Mouse (Mus musculus) hindbrain, embryonic 11.5 days (tissue): ENCODE measurements around the gene Smim20. TPM values are rescaled to one million over a fixed set of nuclear protein-coding genes. Genes with fewer than 3 reads are reported as not detected.

Experiments
- ATAC-seq: fragments of 200-750 bp; cut with Nextera tagmentation; 2 replicates; pipeline ENCODE4 v1.8.0; 2017; ENCODE audit warnings: mild to moderate bottlenecking, moderate TSS enrichment, moderate library complexity; ENCODE audit not compliant: low FRiP score
- DNase-seq: peaks from one replicate; pipeline ENCODE4 v3.0.0-alpha.2; 2015; ENCODE audit warnings: low spot score
- H3K27ac ChIP-seq: fragments of 300-500 bp; sonication (generic); 2 replicates; pipeline ENCODE4 v1.5.1; 2014; ENCODE audit warnings: mild to moderate bottlenecking, low read depth, low read length
- H3K27me3 ChIP-seq: fragments of 300-500 bp; sonication (generic); 2 replicates; pipeline ENCODE4 v1.6.1; 2014; ENCODE audit warnings: mild to moderate bottlenecking, low read length, moderate library complexity, mixed read lengths; ENCODE audit not compliant: control insufficient read depth, insufficient read depth
- H3K36me3 ChIP-seq: fragments of 300-500 bp; sonication (generic); 2 replicates; pipeline ENCODE4 v1.6.1; 2014; ENCODE audit warnings: mild to moderate bottlenecking, low read length, moderate library complexity, mixed read lengths; ENCODE audit not compliant: control insufficient read depth, insufficient read depth
- H3K4me1 ChIP-seq: fragments of 300-500 bp; sonication (generic); replicated peaks from 2 replicates; pipeline ENCODE4 v1.6.1; 2014; ENCODE audit warnings: low read length, mixed read lengths; ENCODE audit not compliant: control insufficient read depth, insufficient read depth
- H3K4me2 ChIP-seq: fragments of 300-500 bp; sonication (generic); replicated peaks from 2 replicates; pipeline ENCODE4 v1.6.1; 2014; ENCODE audit warnings: mild to moderate bottlenecking, low read depth, low read length
- H3K4me3 ChIP-seq: fragments of 300-500 bp; sonication (generic); 2 replicates; pipeline ENCODE4 v1.5.1; 2014; ENCODE audit warnings: low read depth, low read length
- H3K9ac ChIP-seq: fragments of 300-500 bp; sonication (generic); 2 replicates; pipeline ENCODE4 v1.6.1; 2014; ENCODE audit warnings: low read depth, low read length
- H3K9me3 ChIP-seq: fragments of 300-500 bp; sonication (generic); 2 replicates; pipeline ENCODE4 v1.6.1; 2016; ENCODE audit warnings: low read length; ENCODE audit not compliant: control insufficient read depth
- WGBS: fragments of 180-500 bp; shearing (Covaris S2); extraction: QIAGEN DNeasy Blood & Tissue Kit; methylation state at CpG from one replicate; pipeline ENCODE4 v1.1.7; 2014; 5-methylcytosine and 5-hydroxymethylcytosine counted together
- polyA plus RNA-seq: library from polyadenylated mRNA; unstranded; fragments of >200 nt; fragmentation: Nextera tagmentation; extraction: Ambion mirVana; gene quantifications from 2 replicates; pipeline ENCODE4 v1.2.1, GENCODE M21; 2014

The Smim20 gene
- polyA plus RNA-seq: 66.3 and 69.2 TPM in 2 replicates

DNA sequence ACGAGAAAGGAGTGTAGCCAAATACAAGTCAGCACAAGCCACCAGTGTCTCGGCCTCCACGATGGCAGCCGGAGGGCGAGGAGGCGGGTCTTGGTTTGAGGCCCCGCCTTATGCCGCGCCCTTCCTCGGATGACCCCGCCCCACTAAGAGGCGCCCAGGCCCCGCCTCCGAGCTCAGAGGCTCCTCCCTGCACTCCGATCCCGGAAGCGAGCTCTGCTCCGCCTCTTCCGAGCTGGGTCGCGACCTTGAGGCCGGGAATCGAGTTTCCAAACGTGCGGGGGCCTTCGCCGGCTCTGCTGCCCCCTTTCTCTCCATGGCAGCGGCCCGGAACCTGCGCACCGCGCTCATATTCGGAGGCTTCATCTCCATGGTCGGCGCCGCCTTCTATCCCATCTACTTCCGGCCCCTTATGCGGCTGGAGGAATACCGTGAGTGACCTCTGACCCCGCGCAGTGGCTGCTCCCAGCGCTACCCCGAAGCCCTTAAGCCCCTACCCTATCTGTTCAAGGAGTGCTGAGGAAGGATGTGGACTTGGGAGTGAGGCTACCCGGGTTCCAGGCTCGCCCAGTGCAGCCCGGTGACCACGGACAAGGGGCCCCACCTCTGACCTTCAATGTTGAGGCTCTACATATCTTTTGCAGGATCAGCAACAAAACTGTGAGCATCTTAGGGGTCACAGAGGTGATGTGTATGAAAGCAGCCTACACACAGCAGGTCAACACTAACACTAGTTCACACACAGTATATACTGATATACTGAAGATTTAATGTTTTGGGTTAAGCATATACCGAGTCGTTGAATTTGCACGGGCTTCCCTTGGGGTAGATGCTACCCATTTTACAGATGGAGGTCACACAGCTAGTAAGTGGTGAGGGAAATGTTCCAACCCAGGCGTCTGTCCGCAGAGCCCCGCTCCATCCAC lies at the start of gene Smim20:
Gene Smim20, plus strand, starts transcription at position 153 of the 923 bp plus-strand sequence.
- no peaks in the 10 kb centered on the region; the same call in 1 of the 2 replicates for H3K4me1 ChIP-seq
- 11% methylated on average over 52 of the region's 53 CpGs for WGBS
- peak within 1 kb of the TSS; percentile 69 for H3K4me2 ChIP-seq
- DNase-seq (peak; percentile 91), ATAC-seq (peak; percentile 94)
- H3K9me3 ChIP-seq: no peaks in the 10 kb centered on the region
- H3K4me3 ChIP-seq: peak within 1 kb of the TSS; percentile 50
- peak within 1 kb of the TSS; percentile 32 for H3K27ac ChIP-seq
- H3K36me3 ChIP-seq: no peaks in the 10 kb centered on the region
- H3K27me3 ChIP-seq: no peaks in the 10 kb centered on the region
- H3K9ac ChIP-seq: peak within 1 kb of the TSS; percentile 60

DNA sequence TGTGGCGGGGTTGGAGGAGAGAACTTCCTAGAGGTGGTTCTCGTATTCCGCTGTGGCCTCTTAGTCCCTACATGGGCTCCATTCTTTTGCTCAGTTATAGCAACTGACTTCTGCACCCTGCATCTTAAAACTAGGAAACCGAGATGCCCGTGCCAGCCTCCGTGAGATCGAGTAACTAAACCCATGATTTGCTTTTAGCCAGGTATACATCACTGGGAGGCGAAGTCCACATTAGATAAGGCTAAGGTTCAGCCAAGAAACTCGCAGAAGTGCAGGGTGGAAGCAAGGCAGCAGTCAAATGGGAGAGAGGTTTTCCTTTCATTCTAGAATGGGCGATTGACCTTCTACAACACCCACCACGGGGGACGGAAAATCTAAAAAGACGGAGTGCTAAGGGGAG lies 41.4 kb upstream of the Smim20 start:
- Histone ChIP-seq H3K9ac (no peak overlapping the region), H3K9me3 (no peaks in the 10 kb centered on the region)
- 91% methylated on average over 13 of the region's 13 CpGs for WGBS

DNA sequence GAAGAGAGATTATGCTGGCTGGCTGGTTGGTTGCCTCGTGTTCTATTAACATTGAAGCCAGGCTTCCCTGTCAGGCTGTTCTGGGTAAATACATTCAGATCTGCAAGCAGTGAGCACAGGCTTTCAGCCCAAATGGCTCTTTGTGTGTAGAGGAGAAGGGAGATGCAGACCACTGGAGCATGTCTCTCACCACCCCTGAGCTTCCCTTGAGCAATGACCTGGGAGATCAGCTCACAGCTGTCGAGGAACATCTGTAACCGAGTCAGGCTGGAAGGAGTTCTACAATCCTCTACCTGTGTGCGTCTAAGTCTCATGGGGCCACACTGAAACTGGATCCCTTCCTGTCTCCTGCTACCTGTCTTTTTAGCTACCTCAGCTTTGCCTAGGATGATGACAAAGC lies 36.3 kb upstream of the Smim20 start:
- no peak overlapping the region for H3K4me3 ChIP-seq
- no peak overlapping the region for H3K9ac ChIP-seq
- ATAC-seq (no peak), DNase-seq (no peak)
- H3K27me3 ChIP-seq: no peaks in the 10 kb centered on the region
- H3K9me3 ChIP-seq: no peaks in the 10 kb centered on the region
- no peaks in the 10 kb centered on the region for H3K36me3 ChIP-seq
- H3K27ac ChIP-seq: no peak overlapping the region
- H3K4me1 ChIP-seq: no peaks in the 10 kb centered on the region; the same call in 1 of the 2 replicates
- WGBS: 63% methylated on average over 4 of the region's 4 CpGs
- no peak overlapping the region for H3K4me2 ChIP-seq

More for the DNA sequence above, 41.4 kb upstream of the Smim20 start:
- Histone ChIP-seq H3K4me3 (no peak overlapping the region), H3K4me1 (no peaks in the 10 kb centered on the region), H3K27me3 (no peaks in the 10 kb centered on the region), H3K4me2 (no peak overlapping the region), H3K27ac (no peak overlapping the region), H3K36me3 (no peaks in the 10 kb centered on the region)
- DNase-seq: no peak
- ATAC-seq: no peak

DNA sequence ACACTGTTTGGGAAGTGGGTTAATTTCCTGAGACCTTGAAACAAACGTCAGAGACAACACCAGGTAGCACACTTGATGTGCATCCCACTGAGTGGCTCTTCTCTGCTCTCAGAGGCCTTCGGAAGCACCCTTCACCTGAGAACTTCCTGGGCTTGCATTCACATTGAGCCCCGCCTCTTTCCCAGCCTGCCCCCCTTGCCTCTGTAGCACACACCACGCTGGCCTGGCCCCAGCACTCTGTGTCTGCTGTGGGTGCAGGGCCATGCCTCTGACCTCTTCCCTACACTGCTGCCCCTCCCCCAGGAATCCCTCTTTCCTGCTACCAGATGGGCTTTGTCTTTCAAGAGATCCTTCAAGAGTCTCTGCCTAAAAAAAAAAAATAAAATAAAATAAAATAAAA lies 31.3 kb upstream of the Smim20 start:
- DNase-seq (no peak), ATAC-seq (peak; percentile 66; the same call in 1 of the 2 replicates)
- H3K9ac ChIP-seq: no peak overlapping the region
- no peaks in the 10 kb centered on the region for H3K27me3 ChIP-seq
- no peaks in the 10 kb centered on the region for H3K36me3 ChIP-seq
- H3K27ac ChIP-seq: no peak overlapping the region
- H3K4me2 ChIP-seq: no peak overlapping the region
- no peaks in the 10 kb centered on the region; the same call in 1 of the 2 replicates for H3K4me1 ChIP-seq
- H3K4me3 ChIP-seq: no peak overlapping the region
- no peaks in the 10 kb centered on the region for H3K9me3 ChIP-seq
- 10% methylated on average over 4 of the region's 4 CpGs for WGBS

DNA sequence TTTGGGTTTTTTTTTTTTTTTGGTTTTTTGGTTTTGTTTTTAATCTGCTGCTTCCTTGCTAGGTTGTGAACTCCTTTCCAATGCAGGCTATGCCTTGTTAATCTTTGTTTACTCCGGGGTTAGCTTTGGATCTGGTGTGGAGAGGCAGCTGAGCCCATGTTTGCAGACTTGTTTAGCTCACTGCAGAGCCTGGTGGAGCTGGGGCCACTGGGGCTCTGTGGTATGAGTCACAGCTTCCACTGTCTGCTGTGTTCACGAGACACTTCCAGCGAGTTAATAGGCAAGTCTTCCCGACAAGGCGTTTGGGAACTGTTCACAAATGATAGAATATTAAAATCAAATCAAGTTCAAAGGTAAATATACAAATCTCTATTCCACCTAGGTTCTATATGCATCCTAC lies 30.7 kb upstream of the Smim20 start:
- Histone ChIP-seq H3K4me3 (no peak overlapping the region), H3K4me1 (no peaks in the 10 kb centered on the region; the same call in 1 of the 2 replicates), H3K4me2 (no peak overlapping the region), H3K9me3 (no peaks in the 10 kb centered on the region), H3K27ac (no peak overlapping the region), H3K36me3 (no peaks in the 10 kb centered on the region), H3K9ac (no peak overlapping the region), H3K27me3 (no peaks in the 10 kb centered on the region)
- 60% methylated on average over 5 of the region's 5 CpGs for WGBS
- ATAC-seq (no peak), DNase-seq (no peak)

DNA sequence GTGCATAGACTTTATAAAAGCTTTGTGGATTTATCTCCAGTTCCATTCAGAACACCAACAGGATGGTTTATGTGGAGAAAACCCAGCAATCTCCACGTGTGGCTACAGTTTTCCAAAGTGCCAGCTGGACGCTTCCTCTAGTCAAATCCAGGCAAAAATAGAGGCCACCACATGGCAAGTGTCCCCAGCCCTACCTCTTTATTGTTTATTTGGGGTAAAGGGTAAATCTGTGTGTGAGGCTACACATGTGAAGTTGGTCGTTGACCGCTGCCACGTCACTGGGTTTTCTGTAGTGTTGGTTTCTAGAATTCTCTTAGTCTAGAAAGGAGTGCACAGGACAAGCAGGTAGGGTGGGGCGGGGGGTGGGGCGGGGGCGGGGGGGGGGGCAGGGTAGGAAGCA lies 30.1 kb upstream of the Smim20 start:
- no peaks in the 10 kb centered on the region for H3K9me3 ChIP-seq
- no peak for ATAC-seq
- no peaks in the 10 kb centered on the region for H3K27me3 ChIP-seq
- H3K4me2 ChIP-seq: no peak overlapping the region
- H3K4me1 ChIP-seq: no peaks in the 10 kb centered on the region; the same call in 1 of the 2 replicates
- no peaks in the 10 kb centered on the region for H3K36me3 ChIP-seq
- no peak overlapping the region for H3K9ac ChIP-seq
- WGBS: 80% methylated on average over 8 of the region's 8 CpGs
- no peak overlapping the region for H3K27ac ChIP-seq
- no peak for DNase-seq
- no peak overlapping the region for H3K4me3 ChIP-seq

DNA sequence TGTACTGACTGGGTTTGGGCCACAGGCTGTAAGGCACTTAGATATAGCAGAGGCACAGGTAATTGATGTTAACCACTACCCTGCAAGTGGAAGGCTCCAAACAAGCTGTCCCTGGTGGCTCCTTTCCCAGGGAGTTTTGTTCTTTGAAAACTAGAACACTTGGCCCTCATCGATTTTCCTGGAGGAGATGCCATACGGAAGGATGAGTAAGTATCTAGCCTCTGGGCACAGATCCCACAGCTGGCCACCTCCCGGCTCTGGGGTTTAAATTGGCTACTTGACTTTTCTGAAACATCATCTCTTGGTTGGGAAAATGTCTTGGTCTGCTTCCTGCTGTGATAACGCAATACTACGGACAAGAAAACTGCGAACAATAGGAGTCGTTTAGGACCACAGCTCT lies 28.1 kb upstream of the Smim20 start:
- Histone ChIP-seq H3K4me2 (no peak overlapping the region), H3K4me3 (no peak overlapping the region), H3K9me3 (no peaks in the 10 kb centered on the region), H3K27me3 (no peaks in the 10 kb centered on the region), H3K4me1 (no peaks in the 10 kb centered on the region; the same call in 1 of the 2 replicates), H3K9ac (no peak overlapping the region), H3K27ac (no peak overlapping the region), H3K36me3 (no peaks in the 10 kb centered on the region)
- 73% methylated on average over 7 of the region's 7 CpGs for WGBS
- no peak for DNase-seq
- no peak for ATAC-seq

DNA sequence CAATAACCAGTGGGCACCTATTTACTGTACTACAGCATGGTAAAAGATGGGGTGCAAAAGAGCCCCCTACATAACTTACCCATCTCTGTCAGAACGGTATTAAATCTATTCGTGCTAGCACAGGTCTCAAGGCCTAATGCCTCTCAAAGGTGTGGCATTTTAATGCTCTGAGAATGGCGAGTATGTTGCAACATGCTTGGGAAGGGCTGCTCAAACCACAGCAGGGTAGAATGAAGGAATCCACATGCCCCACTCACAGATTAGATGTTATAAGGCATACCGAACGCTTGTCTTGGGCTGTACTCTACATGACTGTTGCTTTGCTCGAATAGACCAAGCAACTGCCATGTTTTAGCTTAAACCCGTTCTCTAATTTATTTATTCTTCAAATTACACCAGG lies 27.7 kb upstream of the Smim20 start:
- Histone ChIP-seq H3K4me1 (no peaks in the 10 kb centered on the region; the same call in 1 of the 2 replicates), H3K9me3 (no peaks in the 10 kb centered on the region), H3K9ac (no peak overlapping the region), H3K27me3 (no peaks in the 10 kb centered on the region), H3K4me2 (no peak overlapping the region), H3K27ac (no peak overlapping the region), H3K36me3 (no peaks in the 10 kb centered on the region), H3K4me3 (no peak overlapping the region)
- no peak for ATAC-seq
- DNase-seq: no peak
- 91% methylated on average over 7 of the region's 7 CpGs for WGBS
